Mouse (Mus musculus): ENCODE data around the gene Pih1d1.

GRCm38 (mm10) chr7:45166950-45167401 is 12.9 kb downstream of the Pih1d1 start:
- TF ChIP-seq ZNF384 (IDR thresholded peaks at IDR 0.05; ENCODE audit: low read depth, low read length): no peak
- no peak for TF ChIP-seq CHD2 (IDR thresholded peaks at IDR 0.05; ENCODE audit: low read depth, low read length)
- no peak for TF ChIP-seq HCFC1 (IDR thresholded peaks at IDR 0.05; ENCODE audit: borderline replicate concordance, insufficient read depth, low read length)
- TF ChIP-seq ZC3H11A (IDR thresholded peaks at IDR 0.05; ENCODE audit: borderline replicate concordance, low read depth, low read length): no peak
- TF ChIP-seq MAFK (IDR thresholded peaks at IDR 0.05; ENCODE audit: insufficient read depth, low read depth, low read length): no peak
